Mouse (Mus musculus): Measurements from ENCODE around the gene Mamdc4.

GRCm38 (mm10) chr2:25607761-25608622 is 33.3 kb upstream of the Mamdc4 start, which contains the start of gene Rabl6:
- TF ChIP-seq CTCF (IDR thresholded peaks at IDR 0.05; ENCODE audit: low read depth, low read length) (no peak), POLR2A (IDR thresholded peaks at IDR 0.05; ENCODE audit: extremely low read depth, insufficient read depth, low read length) (peak; percentile 73)

Data from liver, adult 2 months (tissue).